In the genomic region with DNA sequence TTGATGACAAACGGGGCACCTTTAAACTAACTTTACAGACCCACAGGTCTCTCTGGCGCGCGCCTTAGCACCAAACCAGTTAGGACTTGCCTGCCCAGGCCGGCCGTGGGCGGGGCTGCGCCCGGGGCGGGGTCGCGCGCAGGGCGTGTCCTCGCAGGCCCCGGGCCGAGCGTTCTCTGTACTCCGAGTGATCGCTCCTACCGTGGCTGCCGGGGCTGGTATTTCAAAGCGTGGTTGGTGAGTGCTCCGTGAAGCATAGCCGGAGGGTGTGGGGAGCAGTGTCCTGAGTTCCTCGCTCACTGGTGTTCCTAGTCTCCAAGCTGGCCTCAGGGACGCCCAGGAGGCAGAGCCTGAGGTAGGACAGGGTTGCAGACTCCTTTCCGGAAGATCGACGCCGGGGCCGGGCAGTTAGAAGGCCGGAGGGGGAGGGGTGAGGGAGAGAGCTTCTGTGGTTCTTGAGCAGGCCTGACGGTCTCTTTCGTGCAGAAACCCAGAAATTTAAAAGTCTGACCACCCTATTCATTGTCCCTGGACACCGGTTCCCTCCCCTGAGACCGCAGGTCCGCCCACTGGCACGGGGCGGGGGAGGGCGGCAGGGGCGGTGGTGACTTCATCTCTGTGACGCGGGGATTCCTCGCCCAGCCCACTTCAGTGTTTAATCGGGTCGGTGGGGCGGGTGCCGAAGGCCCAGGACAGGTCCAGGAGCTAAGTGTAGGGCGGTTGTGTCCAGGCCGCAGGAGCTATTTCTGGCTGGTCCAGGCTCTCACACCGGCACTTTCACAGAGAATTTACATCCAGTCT, we compare ENCODE assay signal across 8 mouse cellular contexts. TPM values are rescaled to one million over a fixed set of nuclear protein-coding genes. Genes with fewer than 3 reads are reported as not detected.
DNase-seq lines count a peak whose midpoint lies in the region; ATAC-seq and TF ChIP-seq lines count a peak whose summit lies in the region.

Gene Cd151, plus strand, starts transcription at position 163 of the 801 bp plus-strand sequence.

- peaks cover 11% of the 10 kb centered on the region for H3K27me3 ChIP-seq in intestine, postnatal 0 days (replicated peaks; ENCODE audit: control insufficient read depth, insufficient read depth, low read length)
- peaks cover 42% of the 10 kb centered on the region for H3K27me3 ChIP-seq in limb, embryonic 12.5 days
- peaks cover 47% of the 10 kb centered on the region for H3K27me3 ChIP-seq in midbrain, embryonic 13.5 days

- no peaks in the 10 kb centered on the region for H3K9me3 ChIP-seq in intestine, postnatal 0 days (ENCODE audit: control insufficient read depth)
- H3K9me3 ChIP-seq in limb, embryonic 12.5 days, result no peaks in the 10 kb centered on the region
- no peaks in the 10 kb centered on the region for H3K9me3 ChIP-seq in midbrain, embryonic 13.5 days

- WGBS in intestine, postnatal 0 days, result 1% methylated on average over 47 of the region's 52 CpGs
- WGBS in limb, embryonic 12.5 days, result 1% methylated on average over 52 of the region's 52 CpGs
- under 1% methylated on average over 52 of the region's 52 CpGs for WGBS in midbrain, embryonic 13.5 days

- peak within 1 kb of the TSS; percentile 73 for H3K27ac ChIP-seq in intestine, postnatal 0 days (ENCODE audit: low read depth, low read length)
- peak within 1 kb of the TSS; percentile 82 for H3K27ac ChIP-seq in limb, embryonic 12.5 days
- peak within 1 kb of the TSS; percentile 87 for H3K27ac ChIP-seq in midbrain, embryonic 13.5 days

- H3K9ac ChIP-seq in intestine, postnatal 0 days (ENCODE audit: low read depth, low read length), result peak within 1 kb of the TSS; percentile 67
- H3K9ac ChIP-seq in limb, embryonic 12.5 days (replicated peaks), result peak within 1 kb of the TSS; percentile 79
- H3K9ac ChIP-seq in midbrain, embryonic 13.5 days (replicated peaks), result peak within 1 kb of the TSS; percentile 83

- H3K4me1 ChIP-seq in intestine, postnatal 0 days (replicated peaks; ENCODE audit: control insufficient read depth, insufficient read depth, low read length), result peaks cover 14% of the 10 kb centered on the region
- peaks cover 51% of the 10 kb centered on the region for H3K4me1 ChIP-seq in limb, embryonic 12.5 days (replicated peaks)
- peaks cover 43% of the 10 kb centered on the region for H3K4me1 ChIP-seq in midbrain, embryonic 13.5 days (replicated peaks)

- DNase-seq in frontal cortex, postnatal 25 days (ENCODE audit: low spot score in 2 of 2), result no peak
- DNase-seq in embryo, embryonic 11 days, result peak; percentile 93
- peak; percentile 87 to 90 for DNase-seq in spleen, postnatal 36 days (ENCODE audit: low spot score in 2 of 2)

- peak within 1 kb of the TSS; percentile 66 for H3K4me3 ChIP-seq in intestine, postnatal 0 days (ENCODE audit: low read depth, low read length)
- peak within 1 kb of the TSS; percentile 75 for H3K4me3 ChIP-seq in limb, embryonic 12.5 days (replicated peaks)
- H3K4me3 ChIP-seq in midbrain, embryonic 13.5 days (replicated peaks), result peak within 1 kb of the TSS; percentile 66

- peaks cover 26% of the 10 kb centered on the region for H3K36me3 ChIP-seq in intestine, postnatal 0 days (ENCODE audit: control insufficient read depth, insufficient read depth)
- H3K36me3 ChIP-seq in limb, embryonic 12.5 days, result peaks cover 30% of the 10 kb centered on the region
- H3K36me3 ChIP-seq in midbrain, embryonic 13.5 days, result peaks cover 26% of the 10 kb centered on the region

- ATAC-seq in frontal cortex, adult (ENCODE audit: low TSS enrichment), result peak; percentile 20
- ATAC-seq in granulocyte monocyte progenitor cell, adult 5-6 weeks (replicated peaks; ENCODE audit: poor library complexity, severe bottlenecking), result peak; percentile 60
- peak; percentile 70 for ATAC-seq in intestine, postnatal 0 days
- ATAC-seq in limb, embryonic 12.5 days (ENCODE audit: insufficient number of reproducible peaks, insufficient read depth, low FRiP score, low TSS enrichment, low read depth), result peak; percentile 67
- peak; percentile 46 for ATAC-seq in midbrain, embryonic 13.5 days

- TF ChIP-seq CTCF in intestine, postnatal 0 days (IDR thresholded peaks at IDR 0.05; ENCODE audit: low read depth), result no peak

- H3K4me2 ChIP-seq in intestine, postnatal 0 days (replicated peaks; ENCODE audit: low read depth), result peak within 1 kb of the TSS; percentile 80
- H3K4me2 ChIP-seq in limb, embryonic 12.5 days, result peak within 1 kb of the TSS; percentile 86
- peak within 1 kb of the TSS; percentile 60 for H3K4me2 ChIP-seq in midbrain, embryonic 13.5 days (replicated peaks)

RNA-seq across cellular contexts. Expression of gene Cd151, which starts in this region (rescaled TPM):
- total RNA-seq in granulocyte monocyte progenitor cell, adult 5-6 weeks (2014; fragmentation: Nextera tagmentation), result 19.2 and 20.0 TPM in 2 replicates
- total RNA-seq in granulocyte monocyte progenitor cell, adult 5-6 weeks (2017), result 18.4 and 20.4 TPM in 2 replicates
- polyA plus RNA-seq in intestine, postnatal 0 days (2015; fragmentation: Nextera tagmentation; extraction: Ambion mirVana), result 27.6 and 29.3 TPM in 2 replicates
- 11.3 and 13.5 TPM in 2 replicates for polyA plus RNA-seq in limb, embryonic 12.5 days (2016; fragmentation: Nextera tagmentation; extraction: Ambion mirVana)
- polyA plus RNA-seq in midbrain, embryonic 13.5 days (2015; fragmentation: Nextera tagmentation; extraction: Ambion mirVana), result 15.4 and 19.9 TPM in 2 replicates

Comparison
In these comparisons a context has a peak if more than half of its experiments do, and no peak if none do; other contexts are left out.
1. ATAC-seq: peak in every context shown above with its lines; median percentile 70 in intestine, postnatal 0 days; 67 in limb, embryonic 12.5 days; 60 in granulocyte monocyte progenitor cell, adult 5-6 weeks; 46 in midbrain, embryonic 13.5 days; 20 in frontal cortex, adult.
2. DNase-seq: peak in embryo, embryonic 11 days (single experiment) and spleen, postnatal 36 days (2 of 2); none in frontal cortex, postnatal 25 days (0 of 2).
3. Peak in every context shown above with its lines, with median percentiles within 50 percentile points of each other: H3K27ac ChIP-seq, H3K4me2 ChIP-seq, H3K4me3 ChIP-seq and H3K9ac ChIP-seq.